11 mouse cellular contexts compared by ENCODE assay signal in genomic region chr5:98856356-98856755, GRCm38 (mm10). TPM values are rescaled to one million over a fixed set of nuclear protein-coding genes. Genes with fewer than 3 reads are reported as not detected.
A peak's percentile ranks its signal among the peaks of the same experiment; 100 is the strongest.
DNase-seq lines count a peak whose midpoint lies in the region; ATAC-seq and TF ChIP-seq lines count a peak whose summit lies in the region.
"Had no signal": no experiment of that assay in that cellular context is flagged by ENCODE, and none has a peak within 500 bp of the region (broad histone marks: within the 10 kb centered on the region; RNA-seq: fewer than 3 reads in every experiment).

No protein-coding gene starts in this region.

- no peaks in the 10 kb centered on the region for H3K9me3 ChIP-seq in forebrain, embryonic 14.5 days (replicated peaks; ENCODE audit: control insufficient read depth, low read length)
- H3K9me3 ChIP-seq in forebrain, embryonic 10.5 days, result no peaks in the 10 kb centered on the region
- H3K9me3 ChIP-seq in hindbrain, embryonic 14.5 days (ENCODE audit: control insufficient read depth, low read length), result no peaks in the 10 kb centered on the region
- no peaks in the 10 kb centered on the region for H3K9me3 ChIP-seq in neural tube, embryonic 15.5 days (replicated peaks)

- H3K4me1 ChIP-seq in forebrain, embryonic 14.5 days (ENCODE audit: control insufficient read depth, insufficient read depth, low read length), result 0 out of 2 replicates have a peak, but pooled peaks cover 3% of the 10 kb centered on the region
- peaks cover 33% of the 10 kb centered on the region for H3K4me1 ChIP-seq in forebrain, embryonic 10.5 days
- H3K4me1 ChIP-seq in lung, adult 2 months (ENCODE audit: control insufficient read depth, insufficient read depth, low read length), result no peaks in the 10 kb centered on the region; the same call in 1 of the 2 replicates
- H3K4me1 ChIP-seq in hindbrain, embryonic 14.5 days (replicated peaks; ENCODE audit: control insufficient read depth, insufficient read depth, low read length), result peaks cover 7% of the 10 kb centered on the region
- peaks cover 25% of the 10 kb centered on the region for H3K4me1 ChIP-seq in neural tube, embryonic 15.5 days

- no peak for TF ChIP-seq POLR2A in lung, adult 2 months (IDR thresholded peaks at IDR 0.05; ENCODE audit: borderline replicate concordance, extremely low read depth, low read depth, low read length)

- DNase-seq in forebrain, embryonic 14.5 days (ENCODE audit: low spot score), result no peak
- DNase-seq in forebrain, embryonic 10.5 days (ENCODE audit: extremely low spot score, low spot score), result no peak
- DNase-seq in lung, adult 2 months, result no peak
- DNase-seq in lung, postnatal 10 days, result no peak
- DNase-seq in hindbrain, embryonic 14.5 days (ENCODE audit: low spot score), result no peak
- DNase-seq in urinary bladder, postnatal 36 days (ENCODE audit: low spot score in 2 of 2), result no peak
- DNase-seq: adrenal gland, adult 8-10 months; cerebellum, adult 11 months had no signal

- H3K27me3 ChIP-seq in forebrain, embryonic 14.5 days (replicated peaks; ENCODE audit: control insufficient read depth, insufficient read depth, low read length), result peaks cover 17% of the 10 kb centered on the region
- H3K27me3 ChIP-seq in forebrain, embryonic 10.5 days (ENCODE audit: poor library complexity, severe bottlenecking), result peaks cover 65% of the 10 kb centered on the region
- H3K27me3 ChIP-seq in hindbrain, embryonic 14.5 days (ENCODE audit: control insufficient read depth, insufficient read depth, low read length), result peaks cover 37% of the 10 kb centered on the region
- peaks cover 38% of the 10 kb centered on the region for H3K27me3 ChIP-seq in neural tube, embryonic 15.5 days (replicated peaks)

- no peak for TF ChIP-seq CTCF in lung, adult 2 months (IDR thresholded peaks at IDR 0.05; ENCODE audit: insufficient read depth, low read length)

- no peak overlapping the region for H3K9ac ChIP-seq in forebrain, embryonic 14.5 days (ENCODE audit: low read length)
- H3K9ac ChIP-seq in hindbrain, embryonic 14.5 days, result no peak overlapping the region
- no peak overlapping the region for H3K9ac ChIP-seq in neural tube, embryonic 15.5 days (replicated peaks)

- H3K36me3 ChIP-seq in forebrain, embryonic 14.5 days (ENCODE audit: control insufficient read depth, insufficient read depth, low read length), result no peaks in the 10 kb centered on the region
- H3K36me3 ChIP-seq in forebrain, embryonic 10.5 days (replicated peaks), result no peaks in the 10 kb centered on the region
- no peaks in the 10 kb centered on the region for H3K36me3 ChIP-seq in hindbrain, embryonic 14.5 days (replicated peaks; ENCODE audit: control insufficient read depth, insufficient read depth)
- H3K36me3 ChIP-seq in neural tube, embryonic 15.5 days, result no peaks in the 10 kb centered on the region

- no peak overlapping the region for H3K27ac ChIP-seq in forebrain, embryonic 14.5 days (ENCODE audit: low read depth, low read length)
- H3K27ac ChIP-seq in forebrain, embryonic 10.5 days, result no peak overlapping the region
- H3K27ac ChIP-seq in hindbrain, embryonic 14.5 days, result no peak overlapping the region
- no peak overlapping the region for H3K27ac ChIP-seq in neural tube, embryonic 15.5 days (replicated peaks)

- no peak for ATAC-seq in forebrain, embryonic 14.5 days
- no peak for ATAC-seq in hindbrain, embryonic 14.5 days (ENCODE audit: low FRiP score)
- ATAC-seq in neural tube, embryonic 15.5 days (ENCODE audit: low FRiP score), result no peak
- no peak for ATAC-seq in granulocyte monocyte progenitor cell, adult 5-6 weeks (replicated peaks; ENCODE audit: poor library complexity, severe bottlenecking)

- no peak overlapping the region for H3K4me3 ChIP-seq in forebrain, embryonic 14.5 days (ENCODE audit: low read depth, low read length)
- no peak overlapping the region for H3K4me3 ChIP-seq in forebrain, embryonic 10.5 days
- H3K4me3 ChIP-seq in lung, adult 2 months (replicated peaks; ENCODE audit: extremely low read depth, low read depth, low read length), result peak overlapping the region; percentile 61
- peak overlapping the region; percentile 64; the same call in 1 of the 2 replicates for H3K4me3 ChIP-seq in hindbrain, embryonic 14.5 days (replicated peaks; ENCODE audit: low read length)
- 0 out of 2 replicates have a peak overlapping the region, but pooled peaks have one; percentile 61 for H3K4me3 ChIP-seq in neural tube, embryonic 15.5 days (replicated peaks)
- H3K4me3 ChIP-seq: erythroblast, embryonic 14.5 days had no signal

- 72% methylated on average over 7 of the region's 7 CpGs for WGBS in forebrain, embryonic 14.5 days
- 73% methylated on average over 7 of the region's 7 CpGs for WGBS in forebrain, embryonic 10.5 days
- WGBS in lung, adult 2 months, result 27% methylated on average over 7 of the region's 7 CpGs
- 71% methylated on average over 7 of the region's 7 CpGs for WGBS in hindbrain, embryonic 14.5 days
- 64% methylated on average over 7 of the region's 7 CpGs for whole genome bisulfite sequencing in neural tube, embryonic 15.5 days

- H3K4me2 ChIP-seq in forebrain, embryonic 14.5 days (ENCODE audit: low read length), result 0 out of 2 replicates have a peak overlapping the region, but pooled peaks have one; percentile 100
- H3K4me2 ChIP-seq in hindbrain, embryonic 14.5 days (replicated peaks), result peak overlapping the region; percentile 100
- H3K4me2 ChIP-seq in neural tube, embryonic 15.5 days, result peak overlapping the region; percentile 100

RNA-seq across cellular contexts. Expression of gene Bmp3, which starts 2.1 kb away (rescaled TPM):
- polyA plus RNA-seq in forebrain, embryonic 14.5 days (2014; fragmentation: Nextera tagmentation; extraction: Ambion mirVana), result 1.6 and 1.7 TPM in 2 replicates
- polyA plus RNA-seq in forebrain, embryonic 10.5 days (2016; fragmentation: Nextera tagmentation; extraction: Ambion mirVana), result 0.18 and 0.27 TPM in 2 replicates
- polyA plus RNA-seq in lung, adult 2 months (2012; rRNA removed), result 33.3 and 34.6 TPM in 2 replicates
- polyA plus RNA-seq in hindbrain, embryonic 14.5 days (2014; fragmentation: Nextera tagmentation; extraction: Ambion mirVana), result 2.2 and 2.7 TPM in 2 replicates
- polyA plus RNA-seq in neural tube, embryonic 15.5 days (2015; fragmentation: Nextera tagmentation; extraction: Ambion mirVana), result 1.7 and 1.9 TPM in 2 replicates
- not detected in 2 replicates for total RNA-seq in granulocyte monocyte progenitor cell, adult 5-6 weeks (2014; fragmentation: Nextera tagmentation)
- total RNA-seq in granulocyte monocyte progenitor cell, adult 5-6 weeks (2017), result not detected in 2 replicates
- polyA plus RNA-seq: erythroblast, embryonic 14.5 days had no signal

Comparison
In these comparisons a context has a peak if more than half of its experiments do, and no peak if none do; other contexts are left out.
1. H3K4me3 ChIP-seq: peak in lung, adult 2 months (single experiment), hindbrain, embryonic 14.5 days (single experiment) and neural tube, embryonic 15.5 days (single experiment); none in forebrain, embryonic 14.5 days (single experiment) and forebrain, embryonic 10.5 days (single experiment).
2. Peak in every context shown above with its lines, with median percentiles within 50 percentile points of each other: H3K4me2 ChIP-seq.